ENCODE assay signal across 8 mouse cellular contexts in genomic region chr10:113027300-113027699, GRCm38 (mm10).
A peak's percentile ranks its signal among the peaks of the same experiment; 100 is the strongest.
DNase-seq lines count a peak whose midpoint lies in the region; ATAC-seq and TF ChIP-seq lines count a peak whose summit lies in the region.

No protein-coding gene starts in this region.

- 18% methylated on average over 5 of the region's 5 CpGs for WGBS in forebrain, embryonic 11.5 days
- 21% methylated on average over 5 of the region's 5 CpGs for WGBS in forebrain, embryonic 10.5 days
- WGBS in lung, embryonic 14.5 days = 7% methylated on average over 5 of the region's 5 CpGs

- DNase-seq in forebrain, embryonic 11.5 days (ENCODE audit: low spot score) = no peak
- DNase-seq in forebrain, embryonic 10.5 days (ENCODE audit: extremely low spot score, low spot score) = no peak
- DNase-seq in lung, embryonic 14.5 days = peak; percentile 82
- no peak for DNase-seq in lung, postnatal 4 days
- DNase-seq in embryo, embryonic 11 days = peak; percentile 70
- no peak for DNase-seq in frontal cortex, postnatal 14 days (ENCODE audit: low spot score in 2 of 2)
- DNase-seq in gastrocnemius, postnatal 14 days = no peak

- H3K9ac ChIP-seq in forebrain, embryonic 11.5 days (ENCODE audit: low read length) = no peak overlapping the region
- H3K9ac ChIP-seq in lung, embryonic 14.5 days = no peak overlapping the region

- H3K4me2 ChIP-seq in forebrain, embryonic 11.5 days (ENCODE audit: low read depth, low read length, severe bottlenecking) = no peak overlapping the region
- no peak overlapping the region for H3K4me2 ChIP-seq in lung, embryonic 14.5 days

- H3K9me3 ChIP-seq in forebrain, embryonic 11.5 days (ENCODE audit: control insufficient read depth, low read length) = no peaks in the 10 kb centered on the region
- no peaks in the 10 kb centered on the region for H3K9me3 ChIP-seq in forebrain, embryonic 10.5 days
- H3K9me3 ChIP-seq in lung, embryonic 14.5 days (ENCODE audit: low read depth, low read length) = no peaks in the 10 kb centered on the region

- ATAC-seq in forebrain, embryonic 11.5 days (replicated peaks; ENCODE audit: low FRiP score) = peak; percentile 66
- no peak for ATAC-seq in lung, embryonic 14.5 days (ENCODE audit: insufficient read depth)
- peak; percentile 57 for ATAC-seq in megakaryocyte-erythroid progenitor cell, adult 5-6 weeks (replicated peaks; ENCODE audit: low FRiP score, low TSS enrichment, poor library complexity, severe bottlenecking)

- H3K4me1 ChIP-seq in forebrain, embryonic 11.5 days (replicated peaks; ENCODE audit: control insufficient read depth, insufficient read depth, low read length) = no peaks in the 10 kb centered on the region
- no peaks in the 10 kb centered on the region for H3K4me1 ChIP-seq in forebrain, embryonic 10.5 days
- H3K4me1 ChIP-seq in lung, embryonic 14.5 days (ENCODE audit: insufficient read depth) = no peaks in the 10 kb centered on the region

- no peaks in the 10 kb centered on the region for H3K27me3 ChIP-seq in forebrain, embryonic 11.5 days (ENCODE audit: control insufficient read depth, insufficient read depth, low read length)
- H3K27me3 ChIP-seq in forebrain, embryonic 10.5 days (ENCODE audit: poor library complexity, severe bottlenecking) = no peaks in the 10 kb centered on the region
- H3K27me3 ChIP-seq in lung, embryonic 14.5 days (ENCODE audit: insufficient read depth, low read length) = no peaks in the 10 kb centered on the region

- no peak overlapping the region for H3K27ac ChIP-seq in forebrain, embryonic 11.5 days (ENCODE audit: low read depth, low read length)
- H3K27ac ChIP-seq in forebrain, embryonic 10.5 days = no peak overlapping the region
- no peak overlapping the region for H3K27ac ChIP-seq in lung, embryonic 14.5 days (ENCODE audit: low read depth)

- H3K4me3 ChIP-seq in forebrain, embryonic 11.5 days (ENCODE audit: low read depth, low read length) = no peak overlapping the region
- no peak overlapping the region for H3K4me3 ChIP-seq in forebrain, embryonic 10.5 days
- no peak overlapping the region for H3K4me3 ChIP-seq in lung, embryonic 14.5 days (ENCODE audit: low read depth, low read length)

- intact Hi-C loops in gastrocnemius, postnatal 14 days (cut with DNase I; ENCODE audit: low total_unique reads) = no loop called here

- H3K36me3 ChIP-seq in forebrain, embryonic 11.5 days (ENCODE audit: control insufficient read depth, insufficient read depth, low read length) = no peaks in the 10 kb centered on the region
- no peaks in the 10 kb centered on the region for H3K36me3 ChIP-seq in forebrain, embryonic 10.5 days (replicated peaks)
- no peaks in the 10 kb centered on the region for H3K36me3 ChIP-seq in lung, embryonic 14.5 days (ENCODE audit: insufficient read depth)

- peak; percentile 62 for TF ChIP-seq CTCF in lung, embryonic 14.5 days (IDR thresholded peaks at IDR 0.05; ENCODE audit: low read depth)

Comparison
In these comparisons a context has a peak if more than half of its experiments do, and no peak if none do; other contexts are left out.
1. DNase-seq: peak in lung, embryonic 14.5 days (single experiment) and embryo, embryonic 11 days (single experiment); none in forebrain, embryonic 11.5 days (single experiment), forebrain, embryonic 10.5 days (single experiment), lung, postnatal 4 days (0 of 2), frontal cortex, postnatal 14 days (0 of 2) and gastrocnemius, postnatal 14 days (single experiment).